Mouse (Mus musculus) heart, postnatal 0 days (tissue): Measurements from ENCODE around the gene Slc9a9. TPM values are rescaled to one million over a fixed set of nuclear protein-coding genes. Genes with fewer than 3 reads are reported as not detected.

Experiments
- ATAC-seq: fragments of 200-750 bp; cut with Nextera tagmentation; 2 replicates; pipeline ENCODE4 v1.8.0; 2017; ENCODE audit warnings: low read depth, moderate number of reproducible peaks, moderate library complexity; ENCODE audit not compliant: insufficient read depth
- DNase-seq: peaks from one replicate; pipeline ENCODE4 v3.0.0-alpha.2; 2016; ENCODE audit warnings: low spot score
- H3K27ac ChIP-seq: fragments of 300-500 bp; sonication (generic); 2 replicates; pipeline ENCODE4 v1.5.1; 2014; ENCODE audit warnings: low read depth, mild to moderate bottlenecking
- H3K27me3 ChIP-seq: fragments of 300-500 bp; sonication (generic); 2 replicates; pipeline ENCODE4 v1.6.1; 2014; ENCODE audit warnings: low read length, mixed read lengths; ENCODE audit not compliant: control insufficient read depth, insufficient read depth
- H3K36me3 ChIP-seq: fragments of 300-500 bp; sonication (generic); replicated peaks from 2 replicates; pipeline ENCODE4 v1.6.1; 2014; ENCODE audit warnings: low read length, mixed read lengths; ENCODE audit not compliant: control insufficient read depth, insufficient read depth
- H3K4me1 ChIP-seq: fragments of 300-500 bp; sonication (generic); 2 replicates; pipeline ENCODE4 v1.6.1; 2014; ENCODE audit warnings: antibody characterized with exemption; ENCODE audit not compliant: control insufficient read depth, insufficient read depth
- H3K4me2 ChIP-seq: fragments of 300-500 bp; sonication (generic); 2 replicates; pipeline ENCODE4 v1.6.1; 2014; ENCODE audit warnings: low read depth, mild to moderate bottlenecking, low read length, moderate library complexity
- H3K4me3 ChIP-seq: fragments of 300-500 bp; sonication (generic); 2 replicates; pipeline ENCODE4 v1.5.1; 2014; ENCODE audit warnings: low read depth, low read length
- H3K9ac ChIP-seq: fragments of 300-500 bp; sonication (generic); replicated peaks from 2 replicates; pipeline ENCODE4 v1.6.1; 2014; ENCODE audit warnings: low read depth, low read length, mixed read lengths
- H3K9me3 ChIP-seq: fragments of 300-500 bp; sonication (generic); replicated peaks from 2 replicates; pipeline ENCODE4 v1.6.1; 2016; ENCODE audit warnings: low read length; ENCODE audit not compliant: control insufficient read depth
- CTCF ChIP-seq: IDR thresholded peaks from 2 replicates; pipeline ENCODE4 v1.5.1; 2016; ENCODE audit warnings: antibody characterized with exemption, control low read depth, low read depth
- EP300 ChIP-seq: IDR thresholded peaks from 2 replicates; pipeline ENCODE4 v1.6.1; 2016; ENCODE audit warnings: antibody characterized with exemption, low read depth
- WGBS: fragments of 180-500 bp; shearing (Covaris S2); extraction: QIAGEN DNeasy Blood & Tissue Kit; methylation state at CpG from one replicate; pipeline ENCODE4 v1.1.7; 2014; 5-methylcytosine and 5-hydroxymethylcytosine counted together
- polyA plus RNA-seq: library from polyadenylated mRNA; unstranded; fragments of >200 nt; fragmentation: Nextera tagmentation; extraction: Ambion mirVana; gene quantifications from 2 replicates; pipeline ENCODE4 v1.2.1, GENCODE M21; 2015
- total RNA-seq: library from RNA; depleted of rRNA; stranded (reverse); fragments of >200 nt; gene quantifications from 2 replicates; pipeline ENCODE4 v1.2.3, GENCODE M21; 2014; ENCODE audit warnings: low replicate concordance

Gene Slc9a9
- total and polyA plus RNA-seq, 2 experiments from 2014 or later, result 1.9 to 7.1 TPM

- H3K36me3 ChIP-seq, result no peaks in the 10 kb centered on the region
- H3K27me3 ChIP-seq, result no peaks in the 10 kb centered on the region
- TF ChIP-seq EP300 (no peak), CTCF (peak; percentile 26)
- no peak overlapping the region for H3K27ac ChIP-seq
- no peak overlapping the region for H3K4me2 ChIP-seq
- no peaks in the 10 kb centered on the region; the same call in 1 of the 2 replicates for H3K9me3 ChIP-seq
- WGBS, result 54% methylated on average over 4 of the region's 4 CpGs
- ATAC-seq (no peak), DNase-seq (peak; percentile 7)
- H3K9ac ChIP-seq, result no peak overlapping the region
- H3K4me3 ChIP-seq, result no peak overlapping the region
- H3K4me1 ChIP-seq, result no peaks in the 10 kb centered on the region
These were observed 199.5 kb downstream of the Slc9a9 start for GRCm38 (mm10) chr9:94869023-94869799.

GRCm38 (mm10) chr9:94882517-94882916, 212.8 kb downstream of the Slc9a9 start:
- ATAC-seq (no peak), DNase-seq (no peak)
- TF ChIP-seq CTCF (no peak), EP300 (no peak)
- Histone ChIP-seq H3K4me1 (no peaks in the 10 kb centered on the region), H3K36me3 (no peaks in the 10 kb centered on the region), H3K4me2 (no peak overlapping the region), H3K4me3 (no peak overlapping the region), H3K9me3 (no peaks in the 10 kb centered on the region), H3K9ac (no peak overlapping the region), H3K27me3 (no peaks in the 10 kb centered on the region), H3K27ac (no peak overlapping the region)
- WGBS, result 75% methylated on average over 3 of the region's 3 CpGs

GRCm38 (mm10) chr9:94883435-94883834, 213.7 kb downstream of the Slc9a9 start:
- no peak overlapping the region for H3K9ac ChIP-seq
- H3K4me2 ChIP-seq, result no peak overlapping the region
- DNase-seq, result no peak
- ATAC-seq, result no peak
- H3K27ac ChIP-seq, result no peak overlapping the region
- H3K36me3 ChIP-seq, result no peaks in the 10 kb centered on the region
- H3K4me3 ChIP-seq, result no peak overlapping the region
- H3K4me1 ChIP-seq, result no peaks in the 10 kb centered on the region
- TF ChIP-seq CTCF (no peak), EP300 (no peak)
- H3K9me3 ChIP-seq, result no peaks in the 10 kb centered on the region
- no peaks in the 10 kb centered on the region for H3K27me3 ChIP-seq
- WGBS, result 67% methylated on average over 5 of the region's 5 CpGs

GRCm38 (mm10) chr9:94885151-94885550, 215.4 kb downstream of the Slc9a9 start:
- Histone ChIP-seq H3K9me3 (no peaks in the 10 kb centered on the region), H3K4me1 (no peaks in the 10 kb centered on the region), H3K36me3 (no peaks in the 10 kb centered on the region), H3K4me2 (no peak overlapping the region), H3K9ac (no peak overlapping the region), H3K27ac (no peak overlapping the region), H3K27me3 (no peaks in the 10 kb centered on the region), H3K4me3 (no peak overlapping the region)
- ATAC-seq (no peak), DNase-seq (no peak)
- 70% methylated on average over 1 of the region's 1 CpGs for WGBS
- TF ChIP-seq CTCF (no peak), EP300 (no peak)

- no peak overlapping the region for H3K4me3 ChIP-seq
- TF ChIP-seq CTCF, result no peak
- no peak for TF ChIP-seq EP300
- H3K27me3 ChIP-seq, result no peaks in the 10 kb centered on the region
- DNase-seq (no peak), ATAC-seq (no peak)
- H3K9ac ChIP-seq, result no peak overlapping the region
- no peaks in the 10 kb centered on the region for H3K36me3 ChIP-seq
- H3K27ac ChIP-seq, result no peak overlapping the region
- no peaks in the 10 kb centered on the region for H3K4me1 ChIP-seq
- H3K9me3 ChIP-seq, result no peaks in the 10 kb centered on the region
- H3K4me2 ChIP-seq, result no peak overlapping the region
These were observed 219.9 kb downstream of the Slc9a9 start for GRCm38 (mm10) chr9:94889647-94890046.

- Histone ChIP-seq H3K27ac (no peak overlapping the region), H3K4me2 (no peak overlapping the region), H3K4me3 (no peak overlapping the region), H3K9me3 (no peaks in the 10 kb centered on the region), H3K9ac (no peak overlapping the region), H3K4me1 (no peaks in the 10 kb centered on the region), H3K36me3 (no peaks in the 10 kb centered on the region), H3K27me3 (no peaks in the 10 kb centered on the region)
- no peak for ATAC-seq
- WGBS, result 69% methylated on average over 5 of the region's 5 CpGs
- TF ChIP-seq EP300, result no peak
- TF ChIP-seq CTCF, result no peak
- DNase-seq, result no peak
These were observed 226.2 kb downstream of the Slc9a9 start for GRCm38 (mm10) chr9:94895882-94896281.
